Mouse (Mus musculus): Measurements from ENCODE around the gene Lrrk1.

GRCm38 (mm10) chr7:66404141-66404540 lies 16.0 kb upstream of the Lrrk1 start:
- TF ChIP-seq USF2 (conservative IDR thresholded peaks at IDR 0.05; ENCODE audit: low read depth, low read length) (no peak), CTCF (conservative IDR thresholded peaks at IDR 0.05 in 1 of 2, IDR thresholded peaks at IDR 0.05 in 1 of 2; ENCODE audit: low read depth in 2 of 2, low read length in 2 of 2) (no peak), USF1 (IDR thresholded peaks at IDR 0.05; ENCODE audit: low read depth, low read length) (no peak)

Measured in CH12.LX (cell line).